Mouse (Mus musculus) limb, embryonic 10.5 days (tissue): Measurements from ENCODE around the gene Gas2l2. TPM values are rescaled to one million over a fixed set of nuclear protein-coding genes. Genes with fewer than 3 reads are reported as not detected.

Experiments used
- DNase-seq: peaks from one replicate; pipeline ENCODE4 v3.0.0-alpha.2; 2017; ENCODE audit warnings: low spot score
- H3K27ac ChIP-seq: fragments of 300-500 bp; sonication (generic); 2 replicates; pipeline ENCODE4 v1.5.1; 2016; ENCODE audit warnings: mild to moderate bottlenecking
- H3K27me3 ChIP-seq: fragments of 300-500 bp; sonication (generic); 2 replicates; pipeline ENCODE4 v1.6.1; 2016; ENCODE audit warnings: low read depth, mild to moderate bottlenecking; ENCODE audit not compliant: poor library complexity, severe bottlenecking
- H3K36me3 ChIP-seq: fragments of 300-500 bp; sonication (generic); 2 replicates; pipeline ENCODE4 v1.6.1; 2016; ENCODE audit warnings: mild to moderate bottlenecking, moderate library complexity
- H3K4me1 ChIP-seq: fragments of 300-500 bp; sonication (generic); 2 replicates; pipeline ENCODE4 v1.6.1; 2016
- H3K4me3 ChIP-seq: fragments of 300-500 bp; sonication (generic); 2 replicates; pipeline ENCODE4 v1.5.1; 2016; ENCODE audit warnings: mild to moderate bottlenecking, moderate library complexity
- H3K9me3 ChIP-seq: fragments of 300-500 bp; sonication (generic); replicated peaks from 2 replicates; pipeline ENCODE4 v1.6.1; 2016; ENCODE audit warnings: mild to moderate bottlenecking
- WGBS: fragments of 180-500 bp; shearing (Covaris S2); methylation state at CpG from one replicate; pipeline ENCODE4 v1.1.7; 2016; 5-methylcytosine and 5-hydroxymethylcytosine counted together
- polyA plus RNA-seq: library from polyadenylated mRNA; unstranded; fragments of >200 nt; fragmentation: Nextera tagmentation; extraction: Ambion mirVana; gene quantifications from 2 replicates; pipeline ENCODE4 v1.2.1, GENCODE M21; 2016

Gene Gas2l2
- polyA plus RNA-seq, 1 experiment from 2014 or later = not detected

- H3K4me3 ChIP-seq = no peak overlapping the region
- no peaks in the 10 kb centered on the region for H3K36me3 ChIP-seq
- peak overlapping the region; percentile 2; the same call in 1 of the 2 replicates for H3K27ac ChIP-seq
- peaks cover 9% of the 10 kb centered on the region for H3K27me3 ChIP-seq
- no peak for DNase-seq
- 58% methylated on average over 3 of the region's 3 CpGs for WGBS
- no peaks in the 10 kb centered on the region for H3K9me3 ChIP-seq
- peaks cover 40% of the 10 kb centered on the region for H3K4me1 ChIP-seq
Measured at GRCm38 (mm10) chr11:83455608-83456007, 26.4 kb upstream of the Gas2l2 start.

GRCm38 (mm10) chr11:83454548-83454947, 25.3 kb upstream of the Gas2l2 start:
- Histone ChIP-seq H3K9me3 (no peaks in the 10 kb centered on the region), H3K36me3 (no peaks in the 10 kb centered on the region), H3K27ac (no peak overlapping the region), H3K27me3 (no peaks in the 10 kb centered on the region; the same call in 1 of the 2 replicates), H3K4me1 (peaks cover 43% of the 10 kb centered on the region), H3K4me3 (no peak overlapping the region)
- DNase-seq = no peak
- 8% methylated on average over 4 of the region's 4 CpGs for WGBS

GRCm38 (mm10) chr11:83451281-83451680, 22.0 kb upstream of the Gas2l2 start:
- no peak for DNase-seq
- Histone ChIP-seq H3K27me3 (peaks cover 18% of the 10 kb centered on the region), H3K9me3 (no peaks in the 10 kb centered on the region), H3K36me3 (no peaks in the 10 kb centered on the region), H3K4me1 (peaks cover 44% of the 10 kb centered on the region), H3K27ac (no peak overlapping the region), H3K4me3 (no peak overlapping the region)
- 90% methylated on average over 10 of the region's 10 CpGs for WGBS

GRCm38 (mm10) chr11:83450550-83450949, 21.3 kb upstream of the Gas2l2 start:
- no peak for DNase-seq
- 68% methylated on average over 1 of the region's 1 CpGs for WGBS
- Histone ChIP-seq H3K27ac (no peak overlapping the region), H3K4me3 (no peak overlapping the region), H3K36me3 (no peaks in the 10 kb centered on the region), H3K4me1 (peaks cover 40% of the 10 kb centered on the region), H3K9me3 (no peaks in the 10 kb centered on the region), H3K27me3 (peaks cover 25% of the 10 kb centered on the region)

- DNase-seq = no peak
- no peaks in the 10 kb centered on the region for H3K36me3 ChIP-seq
- 0 out of 2 replicates have a peak overlapping the region, but pooled peaks have one; percentile 54 for H3K27ac ChIP-seq
- H3K9me3 ChIP-seq = no peaks in the 10 kb centered on the region
- H3K4me1 ChIP-seq = peaks cover 35% of the 10 kb centered on the region
- H3K27me3 ChIP-seq = peaks cover 37% of the 10 kb centered on the region
- WGBS = 21% methylated on average over 4 of the region's 4 CpGs
- no peak overlapping the region for H3K4me3 ChIP-seq
Measured at GRCm38 (mm10) chr11:83449298-83449697, 20.0 kb upstream of the Gas2l2 start.

GRCm38 (mm10) chr11:83448927-83449236, 19.6 kb upstream of the Gas2l2 start:
- Histone ChIP-seq H3K27ac (peak overlapping the region; percentile 54; the same call in 1 of the 2 replicates), H3K4me3 (no peak overlapping the region), H3K4me1 (peaks cover 38% of the 10 kb centered on the region), H3K36me3 (no peaks in the 10 kb centered on the region), H3K27me3 (peaks cover 42% of the 10 kb centered on the region), H3K9me3 (no peaks in the 10 kb centered on the region)
- DNase-seq = no peak

GRCm38 (mm10) chr11:83448021-83448926, 19.0 kb upstream of the Gas2l2 start:
- 38% methylated on average over 16 of the region's 16 CpGs for WGBS
- H3K36me3 ChIP-seq = no peaks in the 10 kb centered on the region
- no peak overlapping the region for H3K4me3 ChIP-seq
- peaks cover 48% of the 10 kb centered on the region for H3K27me3 ChIP-seq
- peaks cover 44% of the 10 kb centered on the region for H3K4me1 ChIP-seq
- peak overlapping the region; percentile 42; the same call in 1 of the 2 replicates for H3K27ac ChIP-seq
- DNase-seq = no peak
- no peaks in the 10 kb centered on the region for H3K9me3 ChIP-seq

GRCm38 (mm10) chr11:83447612-83448011, 18.4 kb upstream of the Gas2l2 start:
- H3K27ac ChIP-seq = 0 out of 2 replicates have a peak overlapping the region, but pooled peaks have one; percentile 42
- no peaks in the 10 kb centered on the region for H3K36me3 ChIP-seq
- no peak for DNase-seq
- H3K9me3 ChIP-seq = no peaks in the 10 kb centered on the region
- no peak overlapping the region for H3K4me3 ChIP-seq
- 45% methylated on average over 10 of the region's 10 CpGs for WGBS
- peaks cover 48% of the 10 kb centered on the region for H3K4me1 ChIP-seq
- H3K27me3 ChIP-seq = peaks cover 54% of the 10 kb centered on the region

- H3K27ac ChIP-seq = no peak overlapping the region
- H3K27me3 ChIP-seq = peaks cover 74% of the 10 kb centered on the region
- 25% methylated on average over 19 of the region's 19 CpGs for WGBS
- DNase-seq = no peak
- H3K36me3 ChIP-seq = no peaks in the 10 kb centered on the region
- H3K4me3 ChIP-seq = peak overlapping the region; percentile 42
- H3K4me1 ChIP-seq = peaks cover 65% of the 10 kb centered on the region
- H3K9me3 ChIP-seq = no peaks in the 10 kb centered on the region
Measured at GRCm38 (mm10) chr11:83445001-83445400, 15.7 kb upstream of the Gas2l2 start.

GRCm38 (mm10) chr11:83443824-83444223, 14.6 kb upstream of the Gas2l2 start:
- Histone ChIP-seq H3K36me3 (no peaks in the 10 kb centered on the region), H3K4me3 (peak overlapping the region; percentile 42), H3K27me3 (peaks cover 79% of the 10 kb centered on the region), H3K4me1 (peaks cover 57% of the 10 kb centered on the region), H3K9me3 (no peaks in the 10 kb centered on the region), H3K27ac (no peak overlapping the region)
- DNase-seq = no peak
- 7% methylated on average over 7 of the region's 7 CpGs for WGBS

GRCm38 (mm10) chr11:83442596-83443267, 13.5 kb upstream of the Gas2l2 start:
- WGBS = 11% methylated on average over 29 of the region's 29 CpGs
- Histone ChIP-seq H3K4me1 (peaks cover 46% of the 10 kb centered on the region), H3K27ac (no peak overlapping the region), H3K4me3 (peak overlapping the region; percentile 24), H3K9me3 (no peaks in the 10 kb centered on the region), H3K36me3 (no peaks in the 10 kb centered on the region), H3K27me3 (peaks cover 75% of the 10 kb centered on the region)
- DNase-seq = peak; percentile 78

- Histone ChIP-seq H3K27ac (no peak overlapping the region), H3K27me3 (peaks cover 60% of the 10 kb centered on the region), H3K36me3 (no peaks in the 10 kb centered on the region), H3K9me3 (no peaks in the 10 kb centered on the region), H3K4me3 (peak overlapping the region; percentile 67; the same call in 1 of the 2 replicates), H3K4me1 (peaks cover 41% of the 10 kb centered on the region)
- WGBS = 60% methylated on average over 7 of the region's 7 CpGs
- DNase-seq = no peak
Measured at GRCm38 (mm10) chr11:83441235-83441634, 12.0 kb upstream of the Gas2l2 start.
